Mouse (Mus musculus): ENCODE results near the gene Mmp3. TPM values are rescaled to one million over a fixed set of nuclear protein-coding genes. Genes with fewer than 3 reads are reported as not detected.

Mmp3 gene
- total and polyA plus RNA-seq, 3 experiments = 0.05 TPM; not detected in 2

DNA sequence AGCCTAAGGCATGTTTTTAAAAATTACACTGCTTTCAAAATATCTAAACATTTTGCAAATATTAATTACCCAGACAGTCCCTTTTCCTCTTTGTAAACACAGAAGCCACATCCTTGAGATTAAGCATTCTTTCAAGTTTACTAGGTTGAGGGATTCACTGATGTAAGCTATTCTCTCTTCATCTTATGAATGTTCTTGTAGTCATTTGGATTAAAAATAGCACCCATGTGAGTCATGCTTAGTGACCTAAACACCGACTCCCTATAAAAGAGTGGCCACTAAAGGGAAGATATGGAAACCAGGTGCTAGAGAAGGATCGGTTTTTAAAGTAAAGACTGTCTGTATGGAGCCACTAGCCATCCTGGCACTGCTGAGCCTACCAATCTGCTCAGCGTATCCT is 56.4 kb downstream of the Mmp3 start, which contains the start of gene Mmp10:
TSS of gene Mmp10 (plus strand) at position 302 of the 400 bp plus-strand sequence.
- Histone ChIP-seq H3K36me3 (replicated peaks) (no peaks in the 10 kb centered on the region), H3K4me1 (ENCODE audit: insufficient read depth, low read depth, low read length) (no peaks in the 10 kb centered on the region), H3K27me3 (ENCODE audit: insufficient read depth, low read length) (peaks cover 7% of the 10 kb centered on the region), H3K4me3 (ENCODE audit: low read depth, low read length) (no peak within 1 kb of the TSS), H3K9me3 (replicated peaks) (no peaks in the 10 kb centered on the region)
- DNase-seq (ENCODE audit: low spot score) (no peak), ATAC-seq (ENCODE audit: extremely low read depth, insufficient number of reproducible peaks, low FRiP score, poor library complexity, severe bottlenecking) (no peak)
- no peak for TF ChIP-seq CTCF (IDR thresholded peaks at IDR 0.05; ENCODE audit: low read depth, low read length)
- no peak for TF ChIP-seq GATA2 (IDR thresholded peaks at IDR 0.05; ENCODE audit: borderline replicate concordance, low read depth, low read length)
- no peak for TF ChIP-seq GATA1 (IDR thresholded peaks at IDR 0.05; ENCODE audit: borderline replicate concordance, low read length)
- TF ChIP-seq POLR2AphosphoS5 (IDR thresholded peaks at IDR 0.05; ENCODE audit: insufficient replicate concordance, low read depth, low read length) = no peak
- TF ChIP-seq TAL1 (conservative IDR thresholded peaks at IDR 0.05; ENCODE audit: low read depth, low read length) = no peak

Other genes starting within 250 kb of the Mmp3 start
- not detected in 2 replicates for gene Mmp13, start 173.3 kb upstream of the Mmp3 start, total RNA-seq (2014; fragmentation: Nextera tagmentation)
- 0.11 TPM in 1 of 2 replicates, not detected in the other for gene Mmp13, start 173.3 kb upstream of the Mmp3 start, total RNA-seq (2017)
- not detected in 2 replicates for gene Mmp13, start 173.3 kb upstream of the Mmp3 start, polyA plus RNA-seq (2012)
- not detected in 2 replicates for gene Mmp12, start 101.4 kb upstream of the Mmp3 start, total RNA-seq (2014; fragmentation: Nextera tagmentation)
- 0.23 and 0.33 TPM in 2 replicates for gene Mmp12, start 101.4 kb upstream of the Mmp3 start, total RNA-seq (2017)
- not detected in 2 replicates for gene Mmp12, start 101.4 kb upstream of the Mmp3 start, polyA plus RNA-seq (2012)
- gene Mmp1b, start 57.8 kb upstream of the Mmp3 start, total RNA-seq (2014; fragmentation: Nextera tagmentation) = not detected in 2 replicates
- not detected in 2 replicates for gene Mmp1b, start 57.8 kb upstream of the Mmp3 start, total RNA-seq (2017)
- not detected in 2 replicates for gene Mmp1b, start 57.8 kb upstream of the Mmp3 start, polyA plus RNA-seq (2012)
- gene Mmp10, start 56.5 kb downstream of the Mmp3 start, total RNA-seq (2014; fragmentation: Nextera tagmentation) = not detected in 2 replicates
- 0.05 TPM in 1 of 2 replicates, not detected in the other for gene Mmp10, start 56.5 kb downstream of the Mmp3 start, total RNA-seq (2017)
- not detected in 2 replicates for gene Mmp10, start 56.5 kb downstream of the Mmp3 start, polyA plus RNA-seq (2012)
- gene Mmp8, start 112.6 kb downstream of the Mmp3 start, total RNA-seq (2014; fragmentation: Nextera tagmentation) = not detected in 2 replicates
- 0.52 and 0.71 TPM in 2 replicates for gene Mmp8, start 112.6 kb downstream of the Mmp3 start, total RNA-seq (2017)
- 0.03 and 0.20 TPM in 2 replicates for gene Mmp8, start 112.6 kb downstream of the Mmp3 start, polyA plus RNA-seq (2012)
- 0.68 TPM in 1 of 2 replicates, not detected in the other for gene Mmp27, start 125.6 kb downstream of the Mmp3 start, total RNA-seq (2014; fragmentation: Nextera tagmentation)
- 3.4 and 3.5 TPM in 2 replicates for gene Mmp27, start 125.6 kb downstream of the Mmp3 start, total RNA-seq (2017)
- not detected in 2 replicates for gene Mmp27, start 125.6 kb downstream of the Mmp3 start, polyA plus RNA-seq (2012)
- not detected in 2 replicates for gene Mmp20, start 182.4 kb downstream of the Mmp3 start, total RNA-seq (2014; fragmentation: Nextera tagmentation)
- not detected in 2 replicates for gene Mmp20, start 182.4 kb downstream of the Mmp3 start, total RNA-seq (2017)
- gene Mmp20, start 182.4 kb downstream of the Mmp3 start, polyA plus RNA-seq (2012) = not detected in 2 replicates
- gene Mmp7, start 246.3 kb downstream of the Mmp3 start, total RNA-seq (2014; fragmentation: Nextera tagmentation) = not detected in 2 replicates
- gene Mmp7, start 246.3 kb downstream of the Mmp3 start, total RNA-seq (2017) = not detected in 2 replicates
- gene Mmp7, start 246.3 kb downstream of the Mmp3 start, polyA plus RNA-seq (2012) = not detected in 2 replicates

Data from G1E (cell line).